8 mouse cellular contexts compared by ENCODE assay signal in genomic region chr1:52146214-52146970, GRCm38 (mm10). TPM values are rescaled to one million over a fixed set of nuclear protein-coding genes. Genes with fewer than 3 reads are reported as not detected.
A peak's percentile ranks its signal among the peaks of the same experiment; 100 is the strongest.
DNase-seq lines count a peak whose midpoint lies in the region; ATAC-seq and TF ChIP-seq lines count a peak whose summit lies in the region.

No protein-coding gene starts in this region.

- peak; percentile 60 for DNase-seq in urinary bladder, postnatal 14 days (ENCODE audit: low spot score)
- no peak for DNase-seq in urinary bladder, postnatal 10 days (ENCODE audit: low spot score)
- DNase-seq in brain, embryonic 14.5 days (ENCODE audit: low read depth): peak; percentile 91
- DNase-seq in forebrain, embryonic 10.5 days (ENCODE audit: extremely low spot score, low spot score): peak; percentile 43
- no peak for DNase-seq in liver, adult 2 months (ENCODE audit: extremely low read depth, low read depth, low spot score)
- peak; percentile 81 for DNase-seq in thymus, postnatal 4 days

- no peak for TF ChIP-seq POLR2A in brain, embryonic 14.5 days (IDR thresholded peaks at IDR 0.05; ENCODE audit: borderline replicate concordance, extremely low read depth, insufficient read depth, insufficient read length, poor library complexity, severe bottlenecking)
- TF ChIP-seq POLR2A in liver, adult 2 months (IDR thresholded peaks at IDR 0.05; ENCODE audit: extremely low read depth, insufficient read depth, low read length): no peak

- H3K4me2 ChIP-seq in neural tube, embryonic 13.5 days: no peak overlapping the region

- peaks cover 7% of the 10 kb centered on the region for H3K36me3 ChIP-seq in forebrain, embryonic 10.5 days (replicated peaks)
- H3K36me3 ChIP-seq in liver, adult 2 months (ENCODE audit: control insufficient read depth, insufficient read depth, low read length): peaks cover 72% of the 10 kb centered on the region
- peaks cover 5% of the 10 kb centered on the region; the same call in 1 of the 2 replicates for H3K36me3 ChIP-seq in neural tube, embryonic 13.5 days

- no peak overlapping the region for H3K9ac ChIP-seq in liver, adult 2 months (ENCODE audit: low read depth, low read length)
- H3K9ac ChIP-seq in neural tube, embryonic 13.5 days: no peak overlapping the region

- H3K4me1 ChIP-seq in forebrain, embryonic 10.5 days: peaks cover 30% of the 10 kb centered on the region
- H3K4me1 ChIP-seq in liver, adult 2 months (ENCODE audit: control insufficient read depth, insufficient read depth, low read length): 0 out of 2 replicates have a peak, but pooled peaks cover 3% of the 10 kb centered on the region
- peaks cover 22% of the 10 kb centered on the region for H3K4me1 ChIP-seq in neural tube, embryonic 13.5 days (replicated peaks)

- no peaks in the 10 kb centered on the region for H3K79me2 ChIP-seq in liver, adult 2 months (ENCODE audit: control insufficient read depth, insufficient read depth, low read length)

- 56% methylated on average over 12 of the region's 12 CpGs for WGBS in forebrain, embryonic 10.5 days
- WGBS in liver, adult 2 months: 78% methylated on average over 12 of the region's 12 CpGs
- 56% methylated on average over 12 of the region's 12 CpGs for WGBS in neural tube, embryonic 13.5 days

- ATAC-seq in inflammation-experienced regulatory T-cells, adult 6 months: peak; percentile 43
- peak; percentile 74 for ATAC-seq in neural tube, embryonic 13.5 days (ENCODE audit: low read depth)

- H3K27me3 ChIP-seq in forebrain, embryonic 10.5 days (ENCODE audit: poor library complexity, severe bottlenecking): no peaks in the 10 kb centered on the region
- H3K27me3 ChIP-seq in liver, adult 2 months (ENCODE audit: control insufficient read depth, insufficient read depth, low read length): no peaks in the 10 kb centered on the region
- H3K27me3 ChIP-seq in neural tube, embryonic 13.5 days: no peaks in the 10 kb centered on the region

- H3K27ac ChIP-seq in forebrain, embryonic 10.5 days: no peak overlapping the region
- H3K27ac ChIP-seq in liver, adult 2 months (replicated peaks; ENCODE audit: insufficient read depth, low read depth, low read length): no peak overlapping the region
- H3K27ac ChIP-seq in neural tube, embryonic 13.5 days (replicated peaks): no peak overlapping the region

- peak; percentile 90 for TF ChIP-seq CTCF in brain, embryonic 14.5 days (IDR thresholded peaks at IDR 0.05; ENCODE audit: borderline replicate concordance, extremely low read depth, insufficient read depth, insufficient read length)
- peak; percentile 62 for TF ChIP-seq CTCF in liver, adult 2 months (IDR thresholded peaks at IDR 0.05; ENCODE audit: low read depth, low read length)

- no peaks in the 10 kb centered on the region for H3K9me3 ChIP-seq in forebrain, embryonic 10.5 days
- no peaks in the 10 kb centered on the region for H3K9me3 ChIP-seq in neural tube, embryonic 13.5 days

- no peak overlapping the region for H3K4me3 ChIP-seq in forebrain, embryonic 10.5 days
- H3K4me3 ChIP-seq in liver, adult 2 months (ENCODE audit: insufficient read depth, low read depth, low read length): no peak overlapping the region
- H3K4me3 ChIP-seq in neural tube, embryonic 13.5 days: no peak overlapping the region

RNA-seq across cellular contexts. Expression of gene Stat1, which starts 27.2 kb away (rescaled TPM):
- 7.8 and 9.0 TPM in 2 replicates for polyA plus RNA-seq in brain, embryonic 14.5 days (2012; rRNA removed)
- polyA plus RNA-seq in forebrain, embryonic 10.5 days (2016; fragmentation: Nextera tagmentation; extraction: Ambion mirVana): 11.9 and 12.3 TPM in 2 replicates
- polyA plus RNA-seq in inflammation-experienced regulatory T-cells, adult 6 months (2017; shearing (Covaris generic)): 1,000 to 10,000 TPM in 2 of 3 experiments, 100 to 1,000 TPM in 1; 639 to 1,069 (median 1,003) TPM
- 82.8 and 87.4 TPM in 2 replicates for total RNA-seq in liver, adult 2 months (2014; rRNA removed)
- polyA plus RNA-seq in liver, adult 2 months (2012; rRNA removed): 37.0 and 54.3 TPM in 2 replicates
- 15.0 and 21.1 TPM in 2 replicates for polyA plus RNA-seq in neural tube, embryonic 13.5 days (2015; fragmentation: Nextera tagmentation; extraction: Ambion mirVana)

Comparison
In these comparisons a context has a peak if more than half of its experiments do, and no peak if none do; other contexts are left out.
1. DNase-seq: peak in urinary bladder, postnatal 14 days (single experiment), brain, embryonic 14.5 days (single experiment), forebrain, embryonic 10.5 days (single experiment) and thymus, postnatal 4 days (single experiment); none in urinary bladder, postnatal 10 days (single experiment) and liver, adult 2 months (single experiment).
2. RNA of gene Stat1, which starts 27.2 kb away (polyA plus RNA-seq): 639 to 1,069 TPM in inflammation-experienced regulatory T-cells, adult 6 months; 37.0 to 54.3 TPM in liver, adult 2 months, 15.0 to 21.1 TPM in neural tube, embryonic 13.5 days, 11.9 to 12.3 TPM in forebrain, embryonic 10.5 days and 7.8 to 9.0 TPM in brain, embryonic 14.5 days; every median in the first group is over 10 times any median in the second.